Mouse (Mus musculus): ENCODE data around the gene Neil1. TPM values are rescaled to one million over a fixed set of nuclear protein-coding genes. Genes with fewer than 3 reads are reported as not detected.

The Neil1 gene
- 4.5 and 4.9 TPM in 2 replicates for polyA plus RNA-seq (2015; fragmentation: Nextera tagmentation; extraction: Ambion mirVana)

GRCm38 (mm10) chr9:57148144-57148878 is at the start of gene Neil1:
Gene Neil1 (minus strand): TSS chr9:57148305.

GRCm38 (mm10) chr9:57158013-57158470 is 9.9 kb upstream of the Neil1 start, which contains the start of gene Commd4:
Gene Commd4 (minus strand): TSS chr9:57158331.

GRCm38 (mm10) chr9:57130577-57131433 is 17.3 kb downstream of the Neil1 start, which contains the start of gene Man2c1:
Gene Man2c1 (plus strand): TSS chr9:57130690.

Other genes with a start within 250 kb of the Neil1 start
- 7.1 and 7.6 TPM in 2 replicates for gene Snx33, start 219.9 kb downstream of the Neil1 start, polyA plus RNA-seq (2015; fragmentation: Nextera tagmentation; extraction: Ambion mirVana)
- gene Imp3, start 210.8 kb downstream of the Neil1 start, polyA plus RNA-seq (2015; fragmentation: Nextera tagmentation; extraction: Ambion mirVana), result 67.5 and 77.8 TPM in 2 replicates
- gene Snupn, start 197.4 kb downstream of the Neil1 start, polyA plus RNA-seq (2015; fragmentation: Nextera tagmentation; extraction: Ambion mirVana), result 13.2 and 13.7 TPM in 2 replicates
- gene Ptpn9, start 153.4 kb downstream of the Neil1 start, polyA plus RNA-seq (2015; fragmentation: Nextera tagmentation; extraction: Ambion mirVana), result 13.6 and 16.3 TPM in 2 replicates
- gene Sin3a, start 76.3 kb downstream of the Neil1 start, polyA plus RNA-seq (2015; fragmentation: Nextera tagmentation; extraction: Ambion mirVana), result 11.9 and 12.5 TPM in 2 replicates
- 47.6 and 47.8 TPM in 2 replicates for gene Man2c1, start 17.6 kb downstream of the Neil1 start, polyA plus RNA-seq (2015; fragmentation: Nextera tagmentation; extraction: Ambion mirVana)
- 74.8 and 80.2 TPM in 2 replicates for gene Commd4, start 10.0 kb upstream of the Neil1 start, polyA plus RNA-seq (2015; fragmentation: Nextera tagmentation; extraction: Ambion mirVana)
- gene Trcg1, start 88.3 kb upstream of the Neil1 start, polyA plus RNA-seq (2015; fragmentation: Nextera tagmentation; extraction: Ambion mirVana), result 0.07 TPM in 1 of 2 replicates, not detected in the other
- gene 1700017B05Rik, start 114.3 kb upstream of the Neil1 start, polyA plus RNA-seq (2015; fragmentation: Nextera tagmentation; extraction: Ambion mirVana), result 16.5 and 21.7 TPM in 2 replicates